ENCODE assay signal across 16 mouse cellular contexts in the genomic region with DNA sequence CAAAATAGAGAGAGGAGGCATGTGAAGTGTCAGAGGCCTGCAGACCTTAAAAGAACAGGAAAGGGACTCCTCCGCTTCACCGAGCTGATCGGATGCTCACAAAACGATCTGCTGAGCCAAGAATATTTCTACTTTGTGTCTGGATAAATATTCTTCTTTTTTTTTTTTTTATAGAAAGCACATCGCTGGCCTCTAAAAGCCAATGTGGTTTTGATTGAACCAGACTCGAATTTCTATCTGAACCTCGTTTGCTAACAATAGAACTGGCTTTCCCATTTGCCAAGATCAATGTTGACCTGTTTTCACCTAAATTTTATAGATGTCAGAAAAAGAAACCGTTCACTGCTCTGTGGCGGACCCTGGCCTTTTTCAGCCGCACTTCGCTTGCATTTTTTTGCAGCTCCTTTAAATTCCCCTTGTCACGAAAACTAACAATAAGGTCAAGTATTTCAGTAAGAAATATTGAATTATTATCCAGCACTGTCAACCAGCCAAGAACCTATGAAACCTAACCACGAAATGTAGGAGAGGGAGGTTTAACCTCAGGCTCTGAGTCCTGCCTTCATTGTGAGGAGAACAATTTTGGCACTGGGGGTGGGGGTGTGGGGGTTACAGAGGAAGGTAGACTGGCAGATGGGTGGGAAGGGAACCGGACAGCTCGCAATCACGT.
"Had no signal": no experiment of that assay in that cellular context is flagged by ENCODE, and none has a peak within 500 bp of the region (broad histone marks: within the 10 kb centered on the region; RNA-seq: fewer than 3 reads in every experiment).

No protein-coding gene starts in this region.

- H3K4me2 ChIP-seq: limb, embryonic 13.5 days; liver, embryonic 13.5 days; lung, embryonic 15.5 days; midbrain, embryonic 11.5 days; neural tube, embryonic 15.5 days had no signal

- H3K27ac ChIP-seq: limb, embryonic 13.5 days; liver, embryonic 13.5 days; lung, embryonic 15.5 days; macrophage; neural tube, embryonic 15.5 days; stomach, postnatal 0 days had no signal

- H3K4me1 ChIP-seq: liver, embryonic 13.5 days; lung, embryonic 15.5 days; megakaryocyte, embryonic 14.5 days; neural tube, embryonic 15.5 days had no signal

- H3K4me3 ChIP-seq: limb, embryonic 13.5 days; liver, embryonic 13.5 days; lung, embryonic 15.5 days; megakaryocyte, embryonic 14.5 days; neural tube, embryonic 15.5 days had no signal

- H3K9me3 ChIP-seq: limb, embryonic 13.5 days; liver, embryonic 13.5 days; lung, embryonic 15.5 days; megakaryocyte, embryonic 14.5 days; neural tube, embryonic 15.5 days had no signal

- DNase-seq: kidney, adult 11 months; kidney, adult 9 months; kidney, postnatal 10 days; liver, embryonic 13.5 days; liver, postnatal 0 days; lung, postnatal 14 days; right cerebral cortex, adult 18-20 months; thymus, postnatal 4 days had no signal

- H3K9ac ChIP-seq: limb, embryonic 13.5 days; liver, embryonic 13.5 days; liver, postnatal 0 days; lung, embryonic 15.5 days; neural tube, embryonic 15.5 days had no signal

- H3K36me3 ChIP-seq: limb, embryonic 13.5 days; liver, embryonic 13.5 days; lung, embryonic 15.5 days; neural tube, embryonic 15.5 days had no signal

- ATAC-seq: liver, postnatal 0 days; midbrain, embryonic 16.5 days had no signal

- H3K27me3 ChIP-seq: liver, embryonic 13.5 days; neural tube, embryonic 15.5 days had no signal
